Mouse (Mus musculus): Measurements from ENCODE around the gene Myo15. TPM values are rescaled to one million over a fixed set of nuclear protein-coding genes. Genes with fewer than 3 reads are reported as not detected.
A peak's percentile ranks its signal among the peaks of the same experiment; 100 is the strongest.
"Not testable (repeated sequence)": the region's sequence is repeated elsewhere in the genome, so short reads cannot be mapped to it uniquely, and the experiment has no call there.

Myo15 gene
- total and polyA plus RNA-seq, 3 experiments, result 0.04 to 0.07 TPM; not detected in 1

GRCm38 (mm10) chr11:60540002-60540610 lies 71.0 kb downstream of the Myo15 start:
- Histone ChIP-seq H3K27me3 (ENCODE audit: control insufficient read depth in 1 of 2, insufficient read depth in 2 of 2, low read length in 2 of 2) (no peaks in the 10 kb centered on the region), H3K27ac (ENCODE audit: control insufficient read depth, low read depth, low read length) (no peak overlapping the region), H3K36me3 (ENCODE audit: control insufficient read depth in 1 of 2, insufficient read depth in 2 of 2, low read length in 2 of 2) (peaks cover 11 to 34% of the 10 kb centered on the region in 2 experiments), H3K9me3 (replicated peaks; ENCODE audit: insufficient read depth, low read length) (no peaks in the 10 kb centered on the region), H3K4me3 (ENCODE audit: control insufficient read depth in 1 of 2, insufficient read depth in 1 of 2, low read depth in 2 of 2, low read length in 2 of 2) (peak overlapping the region; percentile 50 to 62), H3K4me1 (ENCODE audit: control insufficient read depth in 1 of 2, insufficient read depth in 2 of 2, low read length in 2 of 2) (peaks cover 0 to 24% of the 10 kb centered on the region in 2 experiments), H3K9ac (ENCODE audit: control insufficient read depth, low read depth, low read length, poor library complexity, severe bottlenecking) (peak overlapping the region; percentile 96), H3K79me2 (ENCODE audit: control insufficient read depth, insufficient read depth, low read length, poor library complexity) (peaks cover 70% of the 10 kb centered on the region)
- TF ChIP-seq MYB (IDR thresholded peaks at IDR 0.05; ENCODE audit: low read depth, low read length), result no peak
- TF ChIP-seq CHD1 (IDR thresholded peaks at IDR 0.05; ENCODE audit: low read depth, low read length), result peak; percentile 9; the same call in 1 of the 2 replicates
- TF ChIP-seq MEF2A (IDR thresholded peaks at IDR 0.05; ENCODE audit: extremely low read depth, insufficient replicate concordance, low read depth, low read length, poor library complexity, severe bottlenecking), result no peak
- peak; percentile 34 for DNase-seq (ENCODE audit: low read depth, low spot score)

DNA sequence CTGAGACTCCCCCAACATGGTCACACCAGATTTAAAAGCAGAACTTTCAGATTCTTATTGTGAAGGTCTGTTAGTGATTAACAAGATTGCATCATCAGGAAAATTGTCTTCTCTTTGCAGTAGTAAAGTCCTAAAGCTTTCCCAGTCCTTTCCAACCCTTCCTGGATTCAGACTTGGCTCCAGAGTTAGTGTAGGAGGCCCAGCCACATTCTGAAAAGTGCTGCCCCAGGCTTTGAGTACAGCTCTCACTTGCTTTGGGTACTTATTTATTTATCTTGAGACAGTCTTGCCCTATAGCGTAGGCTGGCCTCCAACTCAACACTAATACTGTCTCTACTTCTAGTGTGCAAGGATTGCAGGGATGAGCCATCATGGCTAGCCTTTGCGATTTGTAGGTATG lies 71.6 kb downstream of the Myo15 start:
- Histone ChIP-seq H3K9ac (ENCODE audit: control insufficient read depth, low read depth, low read length, poor library complexity, severe bottlenecking) (peak overlapping the region; percentile 96), H3K79me2 (ENCODE audit: control insufficient read depth, insufficient read depth, low read length, poor library complexity) (peaks cover 73% of the 10 kb centered on the region), H3K9me3 (replicated peaks; ENCODE audit: insufficient read depth, low read length) (no peaks in the 10 kb centered on the region), H3K36me3 (ENCODE audit: control insufficient read depth in 1 of 2, insufficient read depth in 2 of 2, low read length in 2 of 2) (peaks cover 13 to 35% of the 10 kb centered on the region in 2 experiments), H3K4me3 (ENCODE audit: control insufficient read depth in 1 of 2, insufficient read depth in 1 of 2, low read depth in 2 of 2, low read length in 2 of 2) (peak overlapping the region; percentile 50 to 62), H3K4me1 (ENCODE audit: control insufficient read depth in 1 of 2, insufficient read depth in 2 of 2, low read length in 2 of 2) (peaks cover 0 to 24% of the 10 kb centered on the region in 2 experiments), H3K27ac (ENCODE audit: control insufficient read depth, low read depth, low read length) (no peak overlapping the region), H3K27me3 (ENCODE audit: control insufficient read depth in 1 of 2, insufficient read depth in 2 of 2, low read length in 2 of 2) (no peaks in the 10 kb centered on the region)
- DNase-seq (ENCODE audit: low read depth, low spot score), result no peak
- no peak for TF ChIP-seq RAD21 (IDR thresholded peaks at IDR 0.05; ENCODE audit: low read depth, low read length)
- TF ChIP-seq RCOR1 (IDR thresholded peaks at IDR 0.05; ENCODE audit: low read depth, low read length), result peak; percentile 29; the same call in 1 of the 2 replicates

- Histone ChIP-seq H3K9me3 (replicated peaks; ENCODE audit: insufficient read depth, low read length) (no peaks in the 10 kb centered on the region), H3K4me3 (ENCODE audit: control insufficient read depth in 1 of 2, insufficient read depth in 1 of 2, low read depth in 2 of 2, low read length in 2 of 2) (no peak overlapping the region), H3K36me3 (ENCODE audit: control insufficient read depth in 1 of 2, insufficient read depth in 2 of 2, low read length in 2 of 2) (peaks cover 20 to 37% of the 10 kb centered on the region in 2 experiments), H3K9ac (ENCODE audit: control insufficient read depth, low read depth, low read length, poor library complexity, severe bottlenecking) (no peak overlapping the region), H3K79me2 (ENCODE audit: control insufficient read depth, insufficient read depth, low read length, poor library complexity) (peaks cover 75% of the 10 kb centered on the region), H3K4me1 (ENCODE audit: control insufficient read depth in 1 of 2, insufficient read depth in 2 of 2, low read length in 2 of 2) (peaks cover 0 to 16% of the 10 kb centered on the region in 2 experiments), H3K27ac (ENCODE audit: control insufficient read depth, low read depth, low read length) (no peak overlapping the region), H3K27me3 (ENCODE audit: control insufficient read depth in 1 of 2, insufficient read depth in 2 of 2, low read length in 2 of 2) (no peaks in the 10 kb centered on the region)
- no peak for DNase-seq (ENCODE audit: low read depth, low spot score)
- TF ChIP-seq RCOR1 (IDR thresholded peaks at IDR 0.05; ENCODE audit: low read depth, low read length), result no peak
- no peak for TF ChIP-seq ELF1 (IDR thresholded peaks at IDR 0.05; ENCODE audit: low read depth, low read length)
- no peak for TF ChIP-seq SMC3 (IDR thresholded peaks at IDR 0.05; ENCODE audit: low read depth, low read length)
- no peak for TF ChIP-seq NRF1 (IDR thresholded peaks at IDR 0.05; ENCODE audit: insufficient read depth, low read depth, low read length, poor library complexity, severe bottlenecking)
- TF ChIP-seq TAL1 (IDR thresholded peaks at IDR 0.05; ENCODE audit: low read length), result no peak
- TF ChIP-seq MEF2A (IDR thresholded peaks at IDR 0.05; ENCODE audit: extremely low read depth, insufficient replicate concordance, low read depth, low read length, poor library complexity, severe bottlenecking), result no peak
- no peak for TF ChIP-seq MXI1 (IDR thresholded peaks at IDR 0.05; ENCODE audit: low read depth, low read length)
- no peak for TF ChIP-seq UBTF (IDR thresholded peaks at IDR 0.05; ENCODE audit: borderline replicate concordance, insufficient read depth, low read depth, low read length)
- TF ChIP-seq SIN3A (IDR thresholded peaks at IDR 0.05; ENCODE audit: low read length), result no peak
- TF ChIP-seq KAT2A (conservative IDR thresholded peaks at IDR 0.05; ENCODE audit: low read depth, low read length), result no peak
- TF ChIP-seq EP300 (IDR thresholded peaks at IDR 0.05; ENCODE audit: low read depth in 1 of 2, low read length in 2 of 2), result no peak
- no peak for TF ChIP-seq BHLHE40 (IDR thresholded peaks at IDR 0.05; ENCODE audit: borderline replicate concordance, low read depth, low read length)
Measured at GRCm38 (mm10) chr11:60541831-60542230, 72.7 kb downstream of the Myo15 start.

DNA sequence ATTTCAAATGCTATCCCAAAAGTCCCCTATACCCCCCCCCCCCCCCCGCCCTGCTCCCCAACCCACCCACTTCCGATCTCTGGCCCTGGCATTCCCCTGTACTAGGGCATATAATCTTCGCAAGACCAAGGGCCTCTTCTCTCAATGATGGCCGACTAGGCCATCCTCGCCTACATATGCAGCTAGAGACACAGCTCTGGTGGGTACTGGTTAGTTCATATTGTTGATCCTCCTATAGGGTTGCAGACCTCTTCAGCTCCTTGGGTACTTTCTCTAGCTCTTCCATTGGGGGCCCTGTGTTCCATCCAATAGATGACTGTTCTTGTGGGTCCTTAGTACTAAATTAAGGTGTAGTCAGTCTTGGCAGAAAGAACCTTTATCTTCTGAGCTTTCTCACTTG lies 74.1 kb downstream of the Myo15 start:
- Histone ChIP-seq H3K4me1 (ENCODE audit: control insufficient read depth in 1 of 2, insufficient read depth in 2 of 2, low read length in 2 of 2) (peaks cover 0 to 16% of the 10 kb centered on the region in 2 experiments), H3K36me3 (ENCODE audit: control insufficient read depth in 1 of 2, insufficient read depth in 2 of 2, low read length in 2 of 2) (peaks cover 31 to 38% of the 10 kb centered on the region in 2 experiments), H3K79me2 (ENCODE audit: control insufficient read depth, insufficient read depth, low read length, poor library complexity) (peaks cover 79% of the 10 kb centered on the region)
- not testable (repeated sequence) for H3K27me3 ChIP-seq (ENCODE audit: control insufficient read depth in 1 of 2, insufficient read depth in 2 of 2, low read length in 2 of 2); H3K4me3 ChIP-seq (ENCODE audit: control insufficient read depth in 1 of 2, insufficient read depth in 1 of 2, low read depth in 2 of 2, low read length in 2 of 2); DNase-seq (ENCODE audit: low read depth, low spot score); H3K27ac ChIP-seq (ENCODE audit: control insufficient read depth, low read depth, low read length); H3K9me3 ChIP-seq (replicated peaks; ENCODE audit: insufficient read depth, low read length); H3K9ac ChIP-seq (ENCODE audit: control insufficient read depth, low read depth, low read length, poor library complexity, severe bottlenecking)
